Mouse (Mus musculus): ENCODE data around the gene Pamr1.

The Pamr1 gene

DNA sequence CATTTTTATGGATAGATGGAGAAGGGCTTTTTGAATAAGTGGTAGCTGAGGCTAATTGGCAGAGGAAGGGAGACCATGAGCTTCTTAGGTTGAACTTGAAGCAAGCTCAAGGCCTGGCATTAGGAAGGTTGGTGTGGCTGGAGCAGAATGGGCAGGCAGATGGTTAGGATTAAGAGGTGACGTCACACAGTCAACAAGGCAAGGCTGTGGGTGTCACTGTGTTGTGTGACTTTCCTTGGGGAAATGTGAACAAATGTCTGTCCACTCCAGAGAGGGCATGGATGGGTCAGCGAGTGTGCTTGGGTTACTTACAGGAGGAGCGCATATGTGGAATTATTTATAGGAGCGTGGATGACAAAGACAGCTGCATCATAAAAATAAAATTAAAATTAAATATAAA lies 50.7 kb downstream of the Pamr1 start:
- no peak for DNase-seq

DNA sequence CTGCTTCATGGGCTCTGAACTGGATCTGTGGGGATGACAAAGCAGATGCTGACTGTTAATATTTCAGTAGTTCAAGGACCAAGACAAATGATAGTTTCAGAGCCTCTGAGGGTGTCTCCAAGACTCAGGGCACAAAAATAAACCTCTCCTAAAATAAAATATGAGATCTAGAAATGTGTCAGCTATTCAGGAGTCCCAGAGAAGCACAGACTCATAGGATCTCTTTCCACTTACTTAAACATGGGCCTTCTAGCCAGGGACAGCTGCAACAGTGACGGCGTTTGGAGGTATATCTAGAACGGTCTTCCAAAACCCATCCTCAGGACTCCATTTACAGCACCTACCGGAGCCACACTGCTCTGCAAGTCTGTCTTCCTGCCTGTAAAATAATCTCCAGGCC lies 60.7 kb downstream of the Pamr1 start:
- DNase-seq, result no peak

DNA sequence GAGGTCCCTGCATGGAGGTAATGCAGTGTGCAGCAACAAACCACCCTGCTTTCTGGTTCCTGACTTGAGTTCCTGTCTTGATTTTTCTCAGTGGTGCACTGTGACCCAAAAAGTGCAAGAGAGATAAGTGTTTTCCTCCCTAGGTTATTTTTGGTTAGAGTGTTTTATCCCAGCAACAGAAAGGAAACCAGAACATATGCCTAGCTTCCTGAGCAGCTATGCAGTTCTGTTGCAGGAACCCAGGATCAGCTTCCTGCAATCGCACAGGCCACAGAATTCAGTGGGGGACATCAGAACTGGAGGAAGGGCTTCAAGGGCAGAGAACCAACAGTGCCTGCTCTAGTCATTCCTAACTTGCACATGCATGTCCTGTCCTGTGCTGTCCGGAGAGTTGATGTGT lies 66.8 kb downstream of the Pamr1 start:
- no peak for DNase-seq

DNA sequence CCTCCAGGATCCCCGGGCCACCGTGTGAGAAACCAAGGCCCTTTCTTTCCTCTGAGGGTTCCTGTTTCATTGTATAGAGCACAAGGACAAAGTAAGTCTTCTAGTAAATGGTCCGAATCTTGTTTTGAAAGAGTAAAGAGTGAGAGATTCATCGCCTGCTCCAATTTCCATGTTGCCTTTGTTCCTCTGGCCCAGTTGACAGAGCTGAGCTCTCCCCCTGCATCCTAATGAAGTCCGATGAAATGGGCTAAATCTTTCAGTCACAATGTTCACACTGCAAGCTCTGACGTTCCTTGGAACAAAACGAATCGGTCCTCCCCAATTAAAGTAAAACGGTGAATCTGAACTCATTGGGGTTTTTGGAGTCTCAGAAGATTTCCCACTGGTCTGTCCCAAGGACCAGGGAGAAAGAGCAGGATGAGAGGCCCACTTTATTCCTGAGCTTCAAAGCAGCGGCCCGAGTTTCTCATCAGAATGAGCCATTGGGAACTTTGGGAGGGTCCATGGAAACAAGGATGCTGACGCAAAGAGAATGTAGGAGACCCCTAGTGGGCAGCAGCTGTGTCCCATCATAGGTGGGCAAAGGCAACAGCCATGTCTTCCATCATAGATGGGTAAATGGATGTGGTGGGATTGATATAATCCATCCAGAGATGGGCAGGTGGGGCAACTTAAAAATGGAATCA lies 71.1 kb downstream of the Pamr1 start:
- no peak for DNase-seq

DNA sequence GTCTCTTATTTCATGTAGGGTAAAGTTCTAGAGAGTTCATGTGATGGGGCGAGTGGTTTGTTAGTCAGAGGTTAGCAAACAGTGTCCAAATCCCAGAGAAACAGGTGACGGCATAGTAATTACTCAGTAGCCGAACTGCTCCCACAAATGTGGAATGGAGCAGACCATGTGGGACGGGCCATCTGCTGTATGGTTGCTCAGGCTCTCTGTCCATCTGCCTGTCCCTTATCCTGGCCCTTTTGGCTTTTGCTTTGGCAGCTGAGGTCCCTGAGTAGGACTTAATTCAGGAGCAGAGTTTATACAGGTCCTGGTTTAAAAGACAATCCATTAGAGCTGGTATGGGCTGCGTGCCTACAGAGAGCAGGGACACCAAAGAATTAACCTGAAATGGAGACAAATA lies 72.4 kb downstream of the Pamr1 start:
- DNase-seq, result no peak

DNA sequence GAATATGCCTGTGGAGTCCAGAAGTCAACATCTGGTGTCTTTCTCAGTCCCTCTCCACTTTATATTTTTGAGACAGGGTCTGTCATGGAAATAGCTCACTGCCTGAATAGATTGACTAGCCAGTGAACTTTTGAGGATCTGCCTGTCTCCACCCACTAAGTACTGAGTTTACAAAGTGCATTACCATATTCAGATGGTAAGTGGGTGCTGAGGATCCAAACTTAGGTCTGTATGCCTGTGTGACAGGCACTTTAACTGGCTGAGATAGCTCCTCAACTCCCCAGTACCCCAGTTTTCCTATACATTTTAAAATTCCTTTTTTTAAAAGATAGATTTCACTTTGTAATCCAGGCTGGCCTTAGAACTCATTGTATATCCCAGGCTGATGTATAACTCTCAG lies 73.1 kb downstream of the Pamr1 start:
- no peak for DNase-seq

DNA sequence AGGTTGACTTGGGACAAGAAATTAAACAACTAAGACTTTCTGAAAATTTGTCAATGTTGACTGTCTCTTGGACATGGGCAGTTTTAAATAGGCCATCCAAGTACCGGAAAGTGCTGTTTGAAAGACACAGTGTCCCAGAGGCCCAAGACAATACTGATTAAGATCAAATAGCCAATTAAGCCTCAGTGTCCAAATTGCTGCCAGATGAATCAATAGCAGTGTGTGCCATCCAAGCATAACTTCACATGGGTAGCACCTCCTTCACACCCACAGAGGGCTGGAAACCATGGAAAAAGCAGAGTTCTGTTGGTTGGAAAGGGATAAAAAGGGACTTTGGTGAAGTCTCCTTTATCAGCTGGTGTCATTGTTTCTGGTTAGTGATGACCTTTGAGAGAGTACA lies 74.7 kb downstream of the Pamr1 start:
- no peak for DNase-seq

DNA sequence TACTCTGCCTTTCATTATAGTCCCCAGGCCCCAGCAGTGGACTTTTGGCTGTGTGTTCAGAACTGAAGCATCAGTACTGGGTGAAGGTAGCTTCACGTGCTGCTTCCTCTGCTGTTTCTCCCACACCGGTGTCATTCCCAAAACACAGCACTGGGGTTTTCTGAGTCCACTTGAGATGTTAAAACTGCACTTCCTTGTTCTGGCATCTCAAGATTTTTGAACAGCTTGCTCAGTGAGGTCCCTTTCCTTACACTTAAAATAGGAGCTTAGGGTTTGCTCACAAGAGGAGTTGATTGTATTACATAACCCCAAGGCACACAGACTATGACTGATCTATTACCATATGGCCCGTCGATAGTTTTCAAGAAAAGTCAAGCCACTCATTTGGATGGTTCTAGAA lies 82.5 kb downstream of the Pamr1 start:
- DNase-seq, result no peak

DNA sequence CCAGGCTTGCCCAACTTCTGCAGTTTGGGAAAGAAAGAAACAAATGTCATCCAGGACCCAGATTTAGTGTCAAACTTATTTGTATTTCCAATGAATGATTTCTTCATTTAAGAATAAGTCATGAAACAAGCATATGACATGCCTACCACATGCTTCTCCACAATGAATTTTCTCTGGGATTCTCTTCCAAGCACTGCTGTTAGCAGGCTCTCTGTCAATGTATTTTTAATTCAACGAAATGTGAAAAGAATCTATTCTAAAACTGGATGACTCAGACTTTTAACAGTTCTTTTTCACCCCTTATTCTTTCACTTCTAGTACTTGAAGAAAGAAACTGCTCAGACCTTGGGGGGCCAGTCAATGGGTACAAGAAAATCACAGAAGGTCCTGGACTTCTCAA lies 84.2 kb downstream of the Pamr1 start:
- DNase-seq, result no peak

DNA sequence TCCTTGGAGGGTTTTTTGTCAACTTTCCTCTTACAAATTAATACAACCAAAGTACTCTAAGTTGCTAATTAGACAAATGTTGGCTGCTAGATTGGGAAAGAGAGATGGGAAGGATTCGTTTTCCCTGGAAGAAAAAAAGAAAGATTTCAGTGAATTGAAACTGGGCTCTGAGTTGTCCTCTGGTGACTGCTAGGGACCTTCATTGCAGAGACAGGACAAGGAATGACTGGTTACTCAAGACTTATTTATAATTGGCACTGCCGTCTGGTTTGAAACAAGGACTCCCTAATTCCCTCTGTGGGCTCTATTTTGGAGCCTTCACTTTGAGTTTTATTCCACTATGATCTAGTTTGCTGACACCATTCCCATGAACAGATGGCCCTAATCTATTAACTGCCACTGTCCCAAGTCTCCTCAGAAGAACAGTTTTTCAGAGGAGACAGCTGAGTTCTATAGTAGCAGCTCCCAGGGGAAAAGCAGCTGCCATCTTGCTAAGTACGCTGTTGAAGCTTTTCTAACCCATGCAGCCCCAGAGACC lies 85.8 kb downstream of the Pamr1 start:
- no peak for DNase-seq

DNA sequence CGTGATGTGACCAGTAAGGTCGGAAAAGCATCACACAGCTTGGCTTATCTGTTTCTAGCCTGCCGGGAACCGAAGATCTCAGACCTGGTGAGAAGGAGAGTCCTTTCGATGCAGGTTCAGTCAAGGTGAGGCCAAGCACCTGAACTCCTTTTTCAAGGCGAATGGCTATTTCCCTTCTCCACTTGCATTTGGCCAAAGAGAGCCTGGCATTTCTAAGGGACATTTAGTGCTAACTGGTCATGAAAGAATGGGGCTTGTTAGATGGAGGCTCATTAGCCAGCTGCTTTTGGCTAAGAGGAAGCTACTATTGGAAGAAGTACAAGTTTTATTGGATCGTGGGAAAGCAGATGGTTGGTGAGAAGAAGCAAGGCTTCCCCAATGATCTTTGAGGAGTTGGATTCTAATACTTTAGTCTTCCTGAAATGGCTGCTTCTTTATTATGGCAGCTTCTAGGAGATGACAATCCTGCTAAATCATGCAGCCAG lies 86.3 kb downstream of the Pamr1 start:
- DNase-seq, result no peak

DNA sequence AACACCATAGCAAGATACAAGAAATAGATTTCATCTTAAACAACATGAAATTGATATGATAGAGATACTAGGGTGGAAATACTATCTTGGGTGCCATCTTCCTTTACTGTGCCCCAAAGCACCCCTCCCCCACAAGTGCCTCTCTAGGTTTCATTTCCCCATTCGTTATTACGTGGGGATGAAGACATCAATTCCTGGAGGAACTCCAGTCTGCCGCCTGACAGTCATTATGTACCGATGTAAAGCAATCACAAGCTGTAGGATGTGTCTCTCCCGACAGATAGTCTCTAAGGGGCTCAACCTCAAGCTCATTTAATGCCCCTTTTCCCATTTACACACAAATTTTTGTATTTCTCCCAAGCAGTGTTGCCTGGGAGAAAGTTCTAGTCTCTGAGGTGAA lies 88.3 kb downstream of the Pamr1 start:
- DNase-seq, result no peak

DNA sequence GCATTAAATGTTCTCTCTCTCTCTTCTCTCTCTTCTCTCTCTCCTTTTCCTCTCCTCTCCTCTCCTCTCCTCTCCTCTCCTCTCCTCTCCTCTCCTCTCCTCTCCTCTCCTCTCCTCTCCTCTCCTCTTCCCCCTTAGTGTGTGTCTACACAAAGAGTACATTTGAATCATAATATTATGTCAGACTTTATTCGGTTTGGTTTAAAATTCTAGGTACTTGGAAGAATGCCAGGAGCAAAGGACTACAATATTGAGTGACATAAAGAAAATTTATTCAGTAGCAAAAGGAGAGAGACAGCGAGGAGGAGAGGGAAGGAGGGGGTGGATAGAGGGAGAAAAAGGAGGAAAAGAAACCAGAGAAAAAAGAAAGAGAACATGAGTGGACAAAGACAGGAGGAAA lies 88.9 kb downstream of the Pamr1 start:
- DNase-seq, result no peak

DNA sequence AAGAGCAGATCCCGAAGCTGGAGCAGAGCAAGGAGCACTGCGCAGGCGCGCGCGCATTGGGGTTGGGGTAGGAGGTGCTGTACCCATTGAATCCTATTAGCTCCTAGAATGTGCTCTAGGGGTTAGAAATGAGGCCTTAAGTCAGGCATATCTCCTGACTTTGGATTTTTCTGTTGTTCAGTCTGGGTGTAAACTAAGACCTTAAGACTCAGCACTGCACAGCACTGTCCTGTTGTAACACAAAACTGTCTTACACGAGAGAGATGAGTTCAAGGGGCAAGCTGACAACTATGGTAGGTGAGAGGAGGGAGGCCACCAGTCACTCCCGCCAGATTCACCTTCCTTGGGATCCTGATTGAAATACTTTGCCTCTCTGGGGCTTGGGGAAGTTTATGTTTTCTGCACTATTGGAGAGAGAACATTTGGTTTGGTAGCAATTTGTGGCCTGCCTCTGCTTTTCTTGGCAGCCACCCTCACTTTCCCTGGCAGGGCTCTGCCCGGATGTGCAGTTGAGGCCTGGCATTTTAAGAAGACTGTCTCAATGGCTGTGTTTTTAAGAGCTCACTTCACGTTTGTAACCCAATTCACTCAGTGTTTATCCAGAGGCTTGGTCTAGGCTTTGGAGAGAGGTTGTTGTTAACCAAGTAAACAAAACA lies 99.2 kb downstream of the Pamr1 start:
- no peak for DNase-seq

DNA sequence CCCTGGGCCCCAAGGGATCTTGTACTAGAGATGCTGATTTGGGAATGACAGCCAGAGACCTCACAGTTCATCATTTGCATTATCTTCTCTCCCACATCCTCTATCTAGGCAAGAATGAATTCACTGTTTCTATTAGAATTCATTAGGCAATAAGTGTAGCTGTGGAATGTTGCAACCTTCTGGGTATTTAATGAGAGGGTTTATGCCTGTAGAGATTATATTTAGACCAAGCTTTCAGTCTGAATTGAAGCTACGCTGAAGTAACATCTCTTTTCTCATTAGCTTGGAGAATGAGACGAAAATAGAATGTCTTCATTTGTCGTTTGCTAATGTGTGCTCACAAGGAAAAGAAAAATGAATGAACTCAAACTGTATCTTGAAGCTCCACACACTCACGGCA lies 100.5 kb downstream of the Pamr1 start:
- DNase-seq, result no peak

DNA sequence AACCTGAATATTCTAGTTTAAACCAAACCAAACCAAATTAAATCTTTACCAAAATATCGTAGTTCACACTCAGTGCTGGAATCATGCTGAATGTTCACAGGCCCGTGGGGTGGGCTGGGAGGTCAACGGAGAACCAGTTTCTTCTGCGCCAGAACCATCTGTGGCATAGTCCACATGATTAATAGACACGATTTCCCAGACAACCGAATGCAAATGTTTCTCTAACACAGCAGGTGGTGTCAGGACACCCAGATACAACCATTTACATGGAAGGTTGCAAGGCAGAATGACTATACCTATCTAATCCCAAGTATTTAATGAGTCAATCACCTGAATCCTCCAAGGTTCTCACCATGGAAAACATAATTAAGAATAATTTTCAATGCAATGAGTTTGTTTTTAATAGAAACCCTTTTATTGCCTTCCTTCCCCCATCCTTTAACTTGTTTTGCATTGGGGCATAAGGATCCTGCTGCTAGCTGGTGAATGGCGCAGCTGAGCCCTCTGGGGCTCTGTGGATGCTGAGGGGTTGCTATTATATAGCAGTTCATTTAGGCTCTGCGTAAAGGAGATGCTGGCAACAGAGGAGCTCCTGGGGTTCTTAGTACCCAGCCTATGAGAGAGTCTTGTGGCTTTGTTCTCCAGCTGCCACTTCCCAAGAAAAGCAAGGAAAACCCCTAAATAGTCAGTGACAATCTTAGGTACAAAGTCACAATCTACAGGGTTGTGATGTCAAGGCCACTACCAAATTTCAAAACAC lies 106.3 kb downstream of the Pamr1 start:
- DNase-seq, result no peak

DNA sequence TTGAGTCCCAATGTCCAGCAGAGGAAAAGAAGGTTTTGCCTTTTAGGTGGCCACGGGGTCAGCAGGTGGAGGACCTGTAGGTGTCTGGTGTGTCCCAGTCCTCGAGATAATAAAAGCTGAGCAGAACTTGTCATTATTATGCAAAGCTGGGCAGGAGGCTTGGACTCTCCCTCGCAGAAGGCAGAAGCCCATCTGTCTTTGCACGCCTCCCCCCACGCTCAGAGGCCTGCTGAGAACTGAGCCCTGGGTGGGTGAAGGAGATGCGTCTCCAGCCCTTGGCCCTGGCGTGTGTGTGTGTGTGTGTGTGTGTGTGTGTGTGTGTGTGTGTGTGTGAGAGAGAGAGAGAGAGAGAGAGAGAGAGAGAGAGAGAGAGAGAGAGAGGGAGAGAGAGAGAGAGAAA lies 107.9 kb downstream of the Pamr1 start:
- no peak for DNase-seq

DNA sequence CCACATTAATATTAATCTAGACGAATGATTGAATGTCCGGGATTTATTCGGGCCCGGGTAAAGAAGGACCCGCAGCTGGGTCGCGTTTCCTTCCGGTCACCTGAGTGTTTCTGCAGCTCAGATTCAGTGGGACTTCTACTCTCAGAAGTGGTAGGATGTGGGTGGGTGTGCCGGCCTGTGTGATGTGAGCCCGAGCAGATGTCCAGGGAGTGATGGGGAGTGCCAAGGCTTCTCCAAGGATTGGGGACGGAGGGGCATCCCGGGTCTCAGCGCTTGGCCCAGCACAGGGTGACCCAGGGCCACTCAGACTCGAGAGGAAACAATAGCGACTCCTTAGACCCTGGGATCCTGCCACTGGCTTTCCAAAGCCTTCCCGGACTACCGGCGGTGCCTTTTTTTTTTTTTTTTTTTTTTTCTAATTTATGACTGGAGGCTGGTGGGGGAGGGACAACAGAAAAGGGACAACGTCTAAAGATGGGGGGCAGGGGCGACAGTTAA lies 108.4 kb downstream of the Pamr1 start, which contains the start of gene Slc1a2:
TSS of gene Slc1a2 (plus strand) at position 497 of the 498 bp plus-strand sequence.
- DNase-seq, result no peak

DNA sequence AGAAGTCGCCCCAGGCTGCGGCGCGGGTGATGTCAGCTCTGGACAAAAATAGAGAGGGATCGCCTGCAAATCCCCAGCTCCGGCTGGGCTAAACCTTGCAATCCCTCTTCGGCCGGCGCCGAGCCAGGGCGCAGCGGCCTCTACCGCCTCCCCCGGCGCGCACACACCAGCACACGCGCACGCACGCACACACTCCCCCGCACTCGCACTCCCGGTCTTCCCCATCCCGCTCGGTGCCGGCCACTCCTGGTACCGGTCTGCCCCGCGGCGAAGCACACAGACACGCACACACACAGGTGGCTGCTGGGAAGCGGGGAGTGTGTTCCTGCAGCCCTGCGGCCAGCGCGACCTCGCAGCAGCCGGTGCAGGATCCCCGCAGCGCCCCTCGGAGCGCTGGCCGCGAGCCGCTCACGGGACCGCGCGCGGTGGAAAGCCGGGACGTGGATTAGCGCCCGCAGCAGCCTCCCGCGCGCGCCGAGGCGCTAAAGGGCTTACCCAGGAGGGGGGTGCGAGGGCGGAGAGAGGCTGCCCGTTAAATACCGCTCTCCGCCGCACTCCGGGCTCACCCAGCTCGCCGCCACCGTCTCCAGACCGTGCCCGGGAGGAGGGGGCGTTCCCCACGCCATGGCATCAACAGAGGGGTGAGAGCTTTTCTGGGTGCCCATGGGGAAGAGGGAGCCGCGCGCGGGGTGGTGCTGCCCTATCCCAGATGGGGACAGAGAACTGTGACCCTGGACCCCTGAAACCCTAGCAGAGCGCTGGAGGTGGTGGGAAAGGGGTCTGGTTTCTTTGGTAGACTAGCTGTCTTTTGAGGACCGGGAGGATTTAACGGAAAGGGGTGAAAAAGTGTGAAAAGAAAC lies 109.1 kb downstream of the Pamr1 start:
- DNase-seq, result peak in 1 of 2 experiments; percentile 36

DNA sequence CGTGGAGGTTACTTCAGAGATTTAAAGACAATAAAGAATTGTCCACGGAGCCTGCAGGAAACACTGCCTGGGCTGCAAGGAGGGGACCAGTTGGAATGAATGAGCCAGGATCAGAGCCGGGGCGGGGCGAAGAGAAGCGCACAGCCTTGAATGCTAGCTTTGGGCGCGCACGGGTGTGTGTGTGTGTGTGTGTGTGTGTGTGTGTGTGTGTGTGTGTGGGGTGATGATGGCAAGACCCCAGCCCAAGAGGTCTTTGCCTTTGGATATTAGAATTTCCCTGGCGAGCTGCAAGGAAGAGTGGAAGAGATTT lies 109.7 kb downstream of the Pamr1 start:
- DNase-seq, result peak in 1 of 2 experiments; percentile 12

DNA sequence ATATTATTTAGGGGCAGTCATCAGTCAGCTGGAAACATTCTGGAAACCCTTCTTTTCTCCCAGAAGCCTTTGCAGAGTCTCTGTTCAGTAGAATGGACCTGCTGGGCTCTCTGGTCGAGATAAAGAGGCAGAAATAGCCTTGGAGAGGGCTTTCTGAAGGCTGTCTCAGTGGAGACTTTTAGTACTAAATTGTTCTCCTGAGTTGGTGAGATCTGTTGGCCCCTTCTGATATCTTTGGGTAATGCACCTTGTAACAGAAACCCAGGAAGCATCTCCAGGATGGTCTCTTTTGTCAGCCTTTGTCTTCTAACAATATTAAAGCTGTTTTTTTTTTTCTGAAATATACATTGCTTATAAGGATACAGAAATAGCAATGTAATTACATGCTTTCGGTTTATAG lies 111.2 kb downstream of the Pamr1 start:
- no peak for DNase-seq

DNA sequence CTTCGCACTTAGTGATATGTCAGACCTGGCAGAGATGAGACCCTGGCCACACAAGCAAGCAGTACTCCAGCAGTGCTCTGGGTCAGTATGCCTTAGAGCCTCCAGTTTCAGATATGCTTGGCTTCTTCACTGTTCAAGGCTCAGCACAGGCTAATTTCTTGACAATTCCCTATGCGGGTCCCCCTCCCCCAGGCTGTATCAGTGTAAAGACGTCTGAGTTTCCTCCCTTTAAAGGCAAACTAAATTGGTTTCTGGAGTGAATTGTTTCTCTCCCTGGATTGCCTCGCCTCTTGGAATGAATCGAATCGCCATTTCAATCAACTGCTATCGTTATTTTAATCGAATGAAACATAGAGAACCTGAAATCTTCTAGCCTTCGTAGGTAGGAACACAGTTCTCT lies 113.1 kb downstream of the Pamr1 start:
- no peak for DNase-seq

DNA sequence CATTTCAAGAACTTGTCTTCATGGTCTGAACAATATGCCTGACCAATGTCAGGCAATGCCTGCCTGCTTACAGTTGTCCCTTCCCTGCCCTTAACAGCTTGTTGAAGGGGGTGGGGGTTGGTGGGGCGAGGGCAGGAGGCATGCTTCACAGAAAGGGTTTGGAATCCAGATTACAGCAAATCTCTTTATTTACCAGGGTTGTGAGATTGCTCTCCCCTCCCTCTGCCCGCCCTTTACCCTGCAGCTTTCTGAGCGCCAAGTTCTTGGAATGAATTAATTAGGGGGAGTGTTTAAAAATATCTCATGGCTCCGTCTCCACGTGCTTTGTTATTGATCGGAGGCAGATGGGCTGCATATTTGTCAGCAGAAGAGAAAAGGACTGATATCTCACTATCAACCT lies 113.5 kb downstream of the Pamr1 start:
- DNase-seq, result no peak

Data from kidney, postnatal 36 days (tissue).